9 mouse cellular contexts compared by ENCODE assay signal in the genomic region with DNA sequence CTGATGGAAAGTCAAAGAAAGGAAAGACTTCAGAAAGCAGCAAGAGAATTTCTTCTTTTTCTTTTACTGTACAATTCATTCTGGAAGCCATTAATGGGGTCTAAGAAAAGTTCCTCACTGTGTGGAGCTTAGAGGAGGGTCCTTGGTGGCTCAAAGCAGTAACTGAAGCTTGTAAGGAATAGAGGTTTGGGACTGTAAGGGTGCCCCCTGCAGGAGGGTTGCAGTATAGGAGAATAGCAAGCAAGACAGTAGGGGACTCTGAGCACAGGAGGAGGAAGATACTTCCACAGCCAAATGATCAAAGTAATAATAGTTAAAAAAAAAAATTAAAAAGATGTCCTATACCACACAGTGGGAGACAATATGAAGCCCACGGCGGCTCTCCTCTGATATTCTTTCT.
A peak's percentile ranks its signal among the peaks of the same experiment; 100 is the strongest.
DNase-seq lines count a peak whose midpoint lies in the region; ATAC-seq and TF ChIP-seq lines count a peak whose summit lies in the region.
"Had no signal": no experiment of that assay in that cellular context is flagged by ENCODE, and none has a peak within 500 bp of the region (broad histone marks: within the 10 kb centered on the region; RNA-seq: fewer than 3 reads in every experiment).

No protein-coding gene starts in this region.

- H3K9me3 ChIP-seq in kidney, postnatal 0 days (replicated peaks; ENCODE audit: low read length), result no peaks in the 10 kb centered on the region
- no peaks in the 10 kb centered on the region for H3K9me3 ChIP-seq in heart, embryonic 10.5 days
- H3K9me3 ChIP-seq: limb, embryonic 15.5 days had no signal

- no peaks in the 10 kb centered on the region for H3K4me1 ChIP-seq in kidney, postnatal 0 days (replicated peaks; ENCODE audit: insufficient read depth, low read length)
- H3K4me1 ChIP-seq in heart, embryonic 10.5 days, result no peaks in the 10 kb centered on the region

- no peak overlapping the region for H3K27ac ChIP-seq in kidney, postnatal 0 days
- H3K27ac ChIP-seq in heart, embryonic 10.5 days, result no peak overlapping the region
- H3K27ac ChIP-seq: limb, embryonic 15.5 days had no signal

- no peak overlapping the region for H3K4me3 ChIP-seq in kidney, postnatal 0 days (replicated peaks; ENCODE audit: low read depth, low read length)
- H3K4me3 ChIP-seq in heart, embryonic 10.5 days, result no peak overlapping the region
- H3K4me3 ChIP-seq: limb, embryonic 15.5 days had no signal

- intact Hi-C loops in heart, postnatal 10 days (cut with DNase I), result no loop called here

- DNase-seq in heart, postnatal 10 days, result peak; percentile 40 to 54
- DNase-seq in heart, adult 9 months (ENCODE audit: low spot score in 2 of 2), result no peak
- peak; percentile 40 for DNase-seq in right cerebral cortex, postnatal 4 days
- DNase-seq in right cerebral cortex, postnatal 14 days, result no peak
- DNase-seq in adipocyte (ENCODE audit: low spot score), result peak; percentile 37
- DNase-seq in kidney, postnatal 0 days (ENCODE audit: low spot score), result peak; percentile 43
- peak; percentile 55 for DNase-seq in thymus, postnatal 25 days
- no peak for DNase-seq in heart, embryonic 10.5 days (ENCODE audit: low spot score)

- ATAC-seq in kidney, postnatal 0 days (replicated peaks; ENCODE audit: low FRiP score, low read depth), result no peak

- WGBS in kidney, postnatal 0 days, result 46% methylated on average over 2 of the region's 2 CpGs
- 52% methylated on average over 2 of the region's 2 CpGs for WGBS in heart, embryonic 10.5 days

- no peak overlapping the region for H3K4me2 ChIP-seq in kidney, postnatal 0 days (ENCODE audit: low read length)
- H3K4me2 ChIP-seq: limb, embryonic 15.5 days had no signal

- H3K9ac ChIP-seq in kidney, postnatal 0 days (ENCODE audit: low read depth, low read length), result no peak overlapping the region
- H3K9ac ChIP-seq: limb, embryonic 15.5 days had no signal

- H3K36me3 ChIP-seq in kidney, postnatal 0 days (ENCODE audit: insufficient read depth, low read length), result no peaks in the 10 kb centered on the region
- no peaks in the 10 kb centered on the region for H3K36me3 ChIP-seq in heart, embryonic 10.5 days
- H3K36me3 ChIP-seq: limb, embryonic 15.5 days had no signal

- peak; percentile 68 for TF ChIP-seq CTCF in kidney, postnatal 0 days (IDR thresholded peaks at IDR 0.05; ENCODE audit: low read depth)

- H3K27me3 ChIP-seq in kidney, postnatal 0 days (ENCODE audit: insufficient read depth, low read length), result no peaks in the 10 kb centered on the region
- no peaks in the 10 kb centered on the region for H3K27me3 ChIP-seq in heart, embryonic 10.5 days (ENCODE audit: insufficient read depth, poor library complexity, severe bottlenecking)
- H3K27me3 ChIP-seq: limb, embryonic 15.5 days had no signal

Comparison
In these comparisons a context has a peak if more than half of its experiments do, and no peak if none do; other contexts are left out.
1. DNase-seq: peak in heart, postnatal 10 days (2 of 2), right cerebral cortex, postnatal 4 days (single experiment), adipocyte (single experiment), kidney, postnatal 0 days (single experiment) and thymus, postnatal 25 days (single experiment); none in heart, adult 9 months (0 of 2), right cerebral cortex, postnatal 14 days (single experiment) and heart, embryonic 10.5 days (single experiment).